Mouse (Mus musculus) liver, embryonic 16.5 days (tissue): ENCODE results near the gene Cubn. TPM values are rescaled to one million over a fixed set of nuclear protein-coding genes. Genes with fewer than 3 reads are reported as not detected.
A peak's percentile ranks its signal among the peaks of the same experiment; 100 is the strongest.

Experiments used
- ATAC-seq: fragments of 200-750 bp; cut with Nextera tagmentation; 2 replicates; pipeline ENCODE4 v1.8.0; 2017; ENCODE audit warnings: low read depth, mild to moderate bottlenecking, moderate number of reproducible peaks, moderate library complexity
- H3K27ac ChIP-seq: fragments of 300-500 bp; sonication (generic); 2 replicates; pipeline ENCODE4 v1.5.1; 2014; ENCODE audit warnings: mild to moderate bottlenecking, low read length
- H3K27me3 ChIP-seq: fragments of 300-500 bp; sonication (generic); 2 replicates; pipeline ENCODE4 v1.6.1; 2014; ENCODE audit warnings: low read depth, low read length, mixed read lengths; ENCODE audit not compliant: control insufficient read depth, insufficient read depth
- H3K36me3 ChIP-seq: fragments of 300-500 bp; sonication (generic); 2 replicates; pipeline ENCODE4 v1.6.1; 2014; ENCODE audit warnings: mild to moderate bottlenecking; ENCODE audit not compliant: control insufficient read depth, insufficient read depth
- H3K4me1 ChIP-seq: fragments of 300-500 bp; sonication (generic); 2 replicates; pipeline ENCODE4 v1.6.1; 2014; ENCODE audit warnings: low read depth, low read length, mixed read lengths; ENCODE audit not compliant: control insufficient read depth
- H3K4me2 ChIP-seq: fragments of 300-500 bp; sonication (generic); 2 replicates; pipeline ENCODE4 v1.6.1; 2014; ENCODE audit warnings: low read depth, low read length, mixed read lengths
- H3K4me3 ChIP-seq: fragments of 300-500 bp; sonication (generic); 2 replicates; pipeline ENCODE4 v1.5.1; 2014; ENCODE audit warnings: low read depth, mild to moderate bottlenecking, low read length
- H3K9ac ChIP-seq: fragments of 300-500 bp; sonication (generic); 2 replicates; pipeline ENCODE4 v1.6.1; 2014; ENCODE audit warnings: low read depth, low read length
- H3K9me3 ChIP-seq: fragments of 300-500 bp; sonication (generic); replicated peaks from 2 replicates; pipeline ENCODE4 v1.6.1; 2016; ENCODE audit warnings: low read length; ENCODE audit not compliant: control insufficient read depth
- WGBS: fragments of 180-500 bp; shearing (Covaris S2); extraction: QIAGEN DNeasy Blood & Tissue Kit; methylation state at CpG from one replicate; pipeline ENCODE4 v1.1.7; 2014; ENCODE audit not compliant: insufficient replicate concordance; 5-methylcytosine and 5-hydroxymethylcytosine counted together
- polyA plus RNA-seq: library from polyadenylated mRNA; unstranded; fragments of >200 nt; fragmentation: Nextera tagmentation; extraction: Ambion mirVana; gene quantifications from 2 replicates; pipeline ENCODE4 v1.2.1, GENCODE M21; 2015

Gene Cubn
- polyA plus RNA-seq, 1 experiment from 2014 or later = 0.11 TPM

DNA sequence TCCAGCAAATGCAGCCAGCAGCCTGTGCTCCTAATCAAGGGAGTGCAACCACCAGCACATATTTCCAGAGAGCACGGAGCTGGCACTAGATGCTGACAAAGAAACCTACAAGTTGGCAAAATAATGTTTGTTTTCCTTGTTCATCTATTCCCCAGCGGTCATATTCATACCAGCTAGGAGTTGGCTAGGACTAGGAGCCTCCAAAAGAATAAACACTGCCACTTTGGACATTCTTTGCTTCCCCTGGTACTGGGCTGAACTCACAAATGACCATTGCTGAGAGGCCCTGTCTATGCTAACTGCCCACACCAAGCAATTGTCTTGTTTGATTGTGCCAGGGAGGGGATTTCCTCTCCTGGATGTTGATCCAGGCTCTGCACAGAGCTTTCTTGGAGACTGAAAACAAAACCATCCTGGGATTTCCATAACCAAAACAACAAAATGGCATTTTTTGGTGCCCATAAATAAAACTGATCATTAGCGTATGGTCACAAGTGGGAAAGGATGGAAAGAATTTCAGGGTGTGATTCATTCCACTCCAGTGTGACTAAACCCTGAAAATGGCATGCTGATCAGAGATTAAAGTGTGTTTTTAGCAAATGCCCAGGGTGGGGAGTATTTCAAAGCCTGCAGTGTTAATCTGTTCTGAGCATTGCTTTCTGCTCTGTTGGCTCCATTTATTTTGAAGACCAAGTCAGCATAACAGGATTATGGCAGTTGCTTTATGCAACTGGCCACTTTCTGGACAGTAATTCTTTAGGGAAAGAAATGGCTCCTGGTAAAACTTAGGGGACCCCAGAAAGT is 105.9 kb downstream of the Cubn start:
- Histone ChIP-seq H3K4me1 (peaks cover 15% of the 10 kb centered on the region), H3K9ac (no peak overlapping the region), H3K9me3 (no peaks in the 10 kb centered on the region), H3K36me3 (no peaks in the 10 kb centered on the region), H3K27me3 (no peaks in the 10 kb centered on the region), H3K27ac (peak overlapping the region; percentile 73; the same call in 1 of the 2 replicates), H3K4me3 (no peak overlapping the region), H3K4me2 (no peak overlapping the region)
- ATAC-seq = no peak
- WGBS = 54% methylated on average over 3 of the region's 3 CpGs

DNA sequence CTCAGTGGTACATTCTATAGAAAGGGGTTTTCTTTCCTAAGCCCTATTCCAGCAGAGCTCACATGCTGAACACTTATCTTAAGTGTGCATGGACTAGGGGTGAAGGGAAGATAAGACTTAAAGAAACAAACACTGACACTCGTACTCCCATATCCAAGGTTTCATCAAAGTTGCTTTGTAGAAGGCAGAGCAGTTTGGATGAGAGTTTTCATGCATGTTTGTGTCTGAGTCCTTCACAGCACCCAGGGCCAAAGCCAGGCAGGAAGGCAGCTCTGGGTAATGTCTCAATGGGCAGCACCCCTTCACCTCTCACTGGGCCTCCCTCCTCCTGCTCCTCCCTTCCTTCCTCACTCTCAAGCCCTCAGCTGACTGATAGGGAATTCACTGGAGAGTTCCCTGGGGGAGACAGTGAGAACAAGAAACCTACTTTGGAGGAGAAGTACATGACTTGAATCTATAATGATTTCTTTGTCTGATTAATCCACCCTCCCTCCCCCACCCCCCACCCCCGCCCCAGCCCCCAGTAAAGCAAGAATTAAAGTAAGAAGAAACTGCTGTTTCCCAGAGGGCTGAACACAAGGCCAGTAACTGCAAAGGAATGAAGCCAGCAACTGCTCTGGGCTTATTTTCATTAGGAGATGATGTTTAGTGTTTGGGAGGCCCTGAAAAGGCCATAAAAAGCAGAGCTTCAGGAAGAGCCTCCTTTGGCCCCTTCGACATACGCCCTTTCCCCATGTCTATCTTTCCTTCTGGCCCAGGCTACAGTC is 106.7 kb downstream of the Cubn start:
- peak overlapping the region; percentile 34 for H3K4me2 ChIP-seq

DNA sequence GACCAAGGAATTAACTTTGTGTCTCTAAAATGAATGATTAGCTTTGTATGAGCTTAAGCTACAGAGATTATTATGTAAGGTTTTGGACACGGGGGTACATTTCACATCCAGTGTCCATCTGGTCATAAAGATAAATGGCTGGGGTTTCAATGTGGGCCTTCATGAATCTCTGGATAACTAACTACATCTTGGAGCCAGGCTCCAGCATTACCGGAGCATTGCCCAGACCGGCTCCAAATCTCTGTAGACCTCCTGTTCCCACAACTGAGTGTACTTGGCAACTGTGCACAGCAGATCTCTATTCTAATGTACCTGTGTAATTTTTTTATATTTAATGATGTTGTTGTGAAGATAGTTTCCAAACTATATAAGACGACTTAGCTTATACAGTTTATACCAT is 115.4 kb downstream of the Cubn start:
- 59% methylated on average over 4 of the region's 4 CpGs for WGBS
- H3K4me1 ChIP-seq = no peaks in the 10 kb centered on the region; the same call in none of the 2 replicates
- no peaks in the 10 kb centered on the region for H3K9me3 ChIP-seq
- H3K4me2 ChIP-seq = no peak overlapping the region
- H3K36me3 ChIP-seq = no peaks in the 10 kb centered on the region
- ATAC-seq = no peak
- H3K27ac ChIP-seq = no peak overlapping the region
- H3K9ac ChIP-seq = no peak overlapping the region
- no peaks in the 10 kb centered on the region for H3K27me3 ChIP-seq
- no peak overlapping the region for H3K4me3 ChIP-seq

More for the DNA sequence above, 106.7 kb downstream of the Cubn start:
- Histone ChIP-seq H3K9ac (no peak overlapping the region), H3K9me3 (no peaks in the 10 kb centered on the region), H3K27ac (peak overlapping the region; percentile 73; the same call in 1 of the 2 replicates), H3K4me1 (peaks cover 15% of the 10 kb centered on the region), H3K27me3 (no peaks in the 10 kb centered on the region), H3K36me3 (no peaks in the 10 kb centered on the region), H3K4me3 (no peak overlapping the region)
- ATAC-seq = peak; percentile 88
- 22% methylated on average over 4 of the region's 4 CpGs for WGBS

DNA sequence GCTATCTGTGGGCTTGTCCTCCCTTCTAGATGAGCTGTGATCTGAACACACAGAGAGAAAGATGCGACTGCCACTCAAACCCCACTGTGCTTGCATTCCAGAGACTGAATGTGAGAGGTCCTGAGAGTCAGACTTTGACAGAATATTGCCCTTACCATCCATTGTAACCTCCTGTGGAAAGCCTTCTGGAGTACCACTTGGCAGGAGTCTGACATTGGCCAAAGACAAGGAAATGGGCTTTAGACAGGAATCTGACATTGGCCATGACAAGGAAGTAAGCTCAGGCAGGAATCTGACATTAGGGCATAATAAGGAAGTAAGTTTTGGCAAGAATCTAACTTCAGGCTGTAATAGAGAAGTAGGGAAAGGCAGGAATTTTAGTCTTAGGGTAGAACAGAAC is 118.3 kb downstream of the Cubn start:
- no peak for ATAC-seq
- H3K27ac ChIP-seq = no peak overlapping the region

DNA sequence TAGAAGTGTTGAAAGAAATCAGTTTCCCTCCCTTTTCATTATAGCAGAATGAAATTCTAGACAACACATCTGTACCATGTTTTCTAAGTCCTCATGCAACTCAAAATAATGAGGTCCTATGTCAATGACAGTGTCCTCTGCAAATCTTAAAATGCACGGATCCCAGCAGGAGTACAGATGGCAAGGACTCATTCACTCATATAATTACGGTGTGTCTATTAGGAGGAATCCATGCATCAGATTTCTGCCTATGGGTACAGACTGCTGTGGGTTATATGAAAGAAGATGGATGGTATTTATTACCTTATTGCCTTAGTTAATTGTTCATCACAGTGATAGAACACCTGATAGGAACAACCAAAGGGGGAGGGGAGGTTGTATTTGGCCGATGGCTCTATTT is 118.8 kb downstream of the Cubn start:
- Histone ChIP-seq H3K4me1 (no peaks in the 10 kb centered on the region; the same call in none of the 2 replicates), H3K36me3 (no peaks in the 10 kb centered on the region), H3K9ac (no peak overlapping the region), H3K4me2 (peak overlapping the region; percentile 4; the same call in 1 of the 2 replicates), H3K9me3 (no peaks in the 10 kb centered on the region), H3K4me3 (no peak overlapping the region), H3K27ac (no peak overlapping the region), H3K27me3 (no peaks in the 10 kb centered on the region)
- no peak for ATAC-seq
- 58% methylated on average over 3 of the region's 3 CpGs for WGBS

More for the DNA sequence above, 118.3 kb downstream of the Cubn start:
- Histone ChIP-seq H3K9me3 (no peaks in the 10 kb centered on the region), H3K36me3 (no peaks in the 10 kb centered on the region), H3K4me3 (no peak overlapping the region), H3K4me2 (no peak overlapping the region), H3K27me3 (no peaks in the 10 kb centered on the region), H3K4me1 (no peaks in the 10 kb centered on the region; the same call in none of the 2 replicates), H3K9ac (no peak overlapping the region)
- WGBS = 57% methylated on average over 1 of the region's 1 CpGs

DNA sequence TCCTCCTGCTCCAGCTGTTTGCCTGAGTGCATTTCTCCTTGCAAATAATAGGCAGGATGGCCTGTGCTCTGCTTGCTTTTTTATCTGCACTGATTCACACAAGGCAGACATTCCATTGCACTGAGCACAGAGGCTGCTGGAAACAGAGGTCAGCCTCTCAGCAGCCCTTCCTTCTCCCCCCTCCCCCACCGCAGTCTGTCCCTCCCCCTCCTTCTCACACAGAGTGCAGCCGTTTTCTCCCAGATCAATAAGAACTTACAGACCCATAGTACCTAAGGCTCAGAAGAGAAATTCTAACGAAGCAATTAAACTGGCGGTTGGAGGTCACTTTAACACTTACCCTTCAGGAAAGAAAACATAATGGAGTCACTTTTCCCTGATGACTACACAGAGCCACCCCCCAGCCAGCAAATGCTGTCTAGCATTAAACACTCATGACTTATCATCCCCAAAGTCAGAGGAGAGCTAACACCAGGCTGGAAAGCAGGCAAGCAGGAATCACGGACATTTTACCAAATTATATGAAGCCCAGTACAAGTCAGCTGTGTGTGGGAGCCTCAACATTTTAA is 119.3 kb downstream of the Cubn start:
- no peaks in the 10 kb centered on the region for H3K27me3 ChIP-seq

DNA sequence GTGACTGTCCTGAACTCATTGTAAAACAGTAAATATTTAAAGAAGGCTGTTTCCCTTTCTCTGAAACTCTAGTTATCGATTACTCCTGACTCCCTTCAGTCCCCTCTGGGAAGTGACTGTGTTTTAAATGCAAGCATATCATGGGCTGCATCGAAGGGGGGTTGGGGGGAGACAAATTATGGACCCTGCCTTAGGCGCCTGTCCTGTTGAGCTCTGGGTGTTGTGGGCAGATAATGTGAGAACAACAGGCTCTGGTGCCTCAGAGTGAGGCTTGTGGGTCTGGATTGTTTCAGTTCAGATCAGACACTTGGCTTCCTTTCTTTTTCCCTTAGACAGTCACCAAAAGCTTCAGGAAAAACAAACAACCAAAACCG is 119.8 kb downstream of the Cubn start:
- H3K4me2 ChIP-seq = no peak overlapping the region; the same call in 1 of the 2 replicates
- H3K9me3 ChIP-seq = no peaks in the 10 kb centered on the region
- H3K36me3 ChIP-seq = no peaks in the 10 kb centered on the region
- peak; percentile 56 for ATAC-seq
- H3K4me3 ChIP-seq = no peak overlapping the region
- no peaks in the 10 kb centered on the region for H3K27me3 ChIP-seq
- peak overlapping the region; percentile 67 for H3K27ac ChIP-seq
- WGBS = 6% methylated on average over 4 of the region's 4 CpGs
- H3K9ac ChIP-seq = no peak overlapping the region
- H3K4me1 ChIP-seq = no peaks in the 10 kb centered on the region; the same call in none of the 2 replicates

More for the DNA sequence above, 119.3 kb downstream of the Cubn start:
- Histone ChIP-seq H3K27ac (no peak overlapping the region), H3K9ac (no peak overlapping the region), H3K4me3 (no peak overlapping the region), H3K9me3 (no peaks in the 10 kb centered on the region), H3K36me3 (no peaks in the 10 kb centered on the region), H3K4me2 (peak overlapping the region; percentile 4; the same call in 1 of the 2 replicates), H3K4me1 (no peaks in the 10 kb centered on the region; the same call in none of the 2 replicates)
- WGBS = 17% methylated on average over 5 of the region's 5 CpGs
- peak; percentile 86 for ATAC-seq

DNA sequence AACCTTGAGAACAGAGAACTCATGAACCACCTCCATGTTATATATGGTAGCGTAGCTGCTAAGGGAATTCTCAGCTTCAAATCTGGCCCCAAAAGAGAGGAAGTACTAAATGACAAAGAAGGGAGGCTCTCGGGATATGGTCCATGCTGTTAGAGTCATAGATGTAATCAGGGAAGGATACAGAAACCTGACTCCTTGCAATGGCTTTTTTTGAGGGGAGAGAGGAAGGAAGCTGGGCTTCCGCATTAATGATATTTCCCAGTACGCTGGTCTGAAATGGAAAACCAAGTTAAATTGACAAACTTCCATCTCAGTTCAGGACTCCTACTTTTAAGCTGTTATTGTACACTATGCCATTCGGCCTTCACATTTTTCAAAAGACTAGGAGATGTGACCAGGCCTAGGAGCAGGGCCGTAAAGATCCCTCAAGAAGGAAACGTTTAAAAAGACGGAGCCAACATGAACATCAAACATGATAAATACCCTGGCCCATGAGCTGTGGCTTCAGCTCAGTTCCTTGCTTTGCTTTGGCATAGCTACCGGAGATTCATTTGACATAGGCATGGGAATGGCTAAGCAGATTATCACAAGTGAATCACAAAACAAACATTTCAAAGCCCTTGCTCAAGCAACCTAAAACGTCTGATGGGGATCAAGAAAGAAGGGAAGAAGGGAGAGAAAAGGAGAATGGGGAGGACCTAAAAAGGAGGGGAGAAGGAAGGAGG is 120.4 kb downstream of the Cubn start:
- no peaks in the 10 kb centered on the region; the same call in none of the 2 replicates for H3K4me1 ChIP-seq
- H3K9ac ChIP-seq = no peak overlapping the region
- no peaks in the 10 kb centered on the region for H3K9me3 ChIP-seq
- H3K36me3 ChIP-seq = no peaks in the 10 kb centered on the region
- 41% methylated on average over 10 of the region's 10 CpGs for WGBS
- ATAC-seq = no peak
- H3K27ac ChIP-seq = peak overlapping the region; percentile 67
- no peak overlapping the region for H3K4me3 ChIP-seq
- no peaks in the 10 kb centered on the region for H3K27me3 ChIP-seq
- H3K4me2 ChIP-seq = no peak overlapping the region
